Mouse (Mus musculus): Measurements from ENCODE around the gene C1qtnf6. TPM values are rescaled to one million over a fixed set of nuclear protein-coding genes. Genes with fewer than 3 reads are reported as not detected.

The C1qtnf6 gene
- polyA plus RNA-seq, 1 experiment from 2014 or later: 8.5 TPM

- H3K4me1 ChIP-seq (replicated peaks): peaks cover 9% of the 10 kb centered on the region
- ATAC-seq (ENCODE audit: low read depth): no peak
These were observed 21.8 kb downstream of the C1qtnf6 start for GRCm38 (mm10) chr15:78509297-78509899.

DNA sequence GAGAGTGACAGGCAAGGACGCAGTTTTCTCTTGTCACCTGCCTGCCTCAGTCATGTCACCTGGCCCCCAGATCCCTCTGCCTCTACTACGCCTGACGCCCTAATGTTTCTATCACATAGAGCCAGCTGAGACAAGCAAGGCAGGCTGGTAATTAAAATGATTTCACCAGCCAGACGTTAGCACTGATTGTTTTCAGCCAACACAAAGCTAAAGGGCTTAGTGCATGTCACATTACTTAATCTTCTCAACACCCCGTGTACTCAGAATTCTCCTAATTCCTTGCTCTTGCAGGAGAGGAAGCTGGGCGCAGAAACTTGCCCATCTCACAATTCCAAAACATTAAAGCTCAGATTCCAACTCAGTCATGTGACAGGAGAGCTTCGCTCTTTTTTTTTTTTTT is 22.8 kb downstream of the C1qtnf6 start:
- no peak overlapping the region for H3K4me2 ChIP-seq
- H3K9me3 ChIP-seq: no peaks in the 10 kb centered on the region
- H3K4me3 ChIP-seq: no peak overlapping the region
- H3K36me3 ChIP-seq: no peaks in the 10 kb centered on the region
- no peak overlapping the region for H3K27ac ChIP-seq (replicated peaks)
- H3K27me3 ChIP-seq: no peaks in the 10 kb centered on the region
- ATAC-seq (ENCODE audit: low read depth): no peak
- WGBS: 74% methylated on average over 7 of the region's 7 CpGs
- no peak overlapping the region for H3K9ac ChIP-seq
- peaks cover 9% of the 10 kb centered on the region for H3K4me1 ChIP-seq (replicated peaks)

More at GRCm38 (mm10) chr15:78509297-78509899, 21.8 kb downstream of the C1qtnf6 start:
- 0 out of 2 replicates have a peak overlapping the region, but pooled peaks have one; percentile 45 for H3K9ac ChIP-seq
- no peaks in the 10 kb centered on the region for H3K27me3 ChIP-seq
- H3K9me3 ChIP-seq: no peaks in the 10 kb centered on the region
- H3K36me3 ChIP-seq: no peaks in the 10 kb centered on the region
- WGBS: 47% methylated on average over 12 of the region's 12 CpGs
- H3K27ac ChIP-seq (replicated peaks): peak overlapping the region; percentile 33
- H3K4me2 ChIP-seq: peak overlapping the region; percentile 30; the same call in 1 of the 2 replicates
- no peak overlapping the region for H3K4me3 ChIP-seq

- Histone ChIP-seq H3K27me3 (no peaks in the 10 kb centered on the region), H3K9ac (no peak overlapping the region), H3K27ac (replicated peaks) (no peak overlapping the region), H3K4me3 (no peak overlapping the region), H3K4me2 (no peak overlapping the region), H3K9me3 (no peaks in the 10 kb centered on the region), H3K4me1 (replicated peaks) (peaks cover 9% of the 10 kb centered on the region), H3K36me3 (no peaks in the 10 kb centered on the region)
- ATAC-seq (ENCODE audit: low read depth): no peak
- WGBS: 85% methylated on average over 3 of the region's 3 CpGs
These were observed 25.7 kb downstream of the C1qtnf6 start for GRCm38 (mm10) chr15:78505541-78505940.

GRCm38 (mm10) chr15:78504816-78505215 is 26.4 kb downstream of the C1qtnf6 start:
- Histone ChIP-seq H3K4me3 (no peak overlapping the region), H3K27me3 (no peaks in the 10 kb centered on the region), H3K27ac (replicated peaks) (no peak overlapping the region), H3K9me3 (no peaks in the 10 kb centered on the region), H3K9ac (no peak overlapping the region), H3K4me1 (replicated peaks) (peaks cover 2% of the 10 kb centered on the region; the same call in 1 of the 2 replicates), H3K4me2 (no peak overlapping the region), H3K36me3 (no peaks in the 10 kb centered on the region)
- WGBS: 93% methylated on average over 5 of the region's 5 CpGs
- no peak for ATAC-seq (ENCODE audit: low read depth)

- 72% methylated on average over 1 of the region's 1 CpGs for WGBS
- no peak overlapping the region for H3K27ac ChIP-seq (replicated peaks)
- no peak overlapping the region for H3K4me2 ChIP-seq
- no peaks in the 10 kb centered on the region for H3K27me3 ChIP-seq
- no peak overlapping the region for H3K9ac ChIP-seq
- H3K36me3 ChIP-seq: no peaks in the 10 kb centered on the region
- H3K4me1 ChIP-seq (replicated peaks): no peaks in the 10 kb centered on the region
- no peak overlapping the region for H3K4me3 ChIP-seq
- no peak for ATAC-seq (ENCODE audit: low read depth)
- H3K9me3 ChIP-seq: no peaks in the 10 kb centered on the region
These were observed 27.2 kb downstream of the C1qtnf6 start for GRCm38 (mm10) chr15:78504013-78504412.

DNA sequence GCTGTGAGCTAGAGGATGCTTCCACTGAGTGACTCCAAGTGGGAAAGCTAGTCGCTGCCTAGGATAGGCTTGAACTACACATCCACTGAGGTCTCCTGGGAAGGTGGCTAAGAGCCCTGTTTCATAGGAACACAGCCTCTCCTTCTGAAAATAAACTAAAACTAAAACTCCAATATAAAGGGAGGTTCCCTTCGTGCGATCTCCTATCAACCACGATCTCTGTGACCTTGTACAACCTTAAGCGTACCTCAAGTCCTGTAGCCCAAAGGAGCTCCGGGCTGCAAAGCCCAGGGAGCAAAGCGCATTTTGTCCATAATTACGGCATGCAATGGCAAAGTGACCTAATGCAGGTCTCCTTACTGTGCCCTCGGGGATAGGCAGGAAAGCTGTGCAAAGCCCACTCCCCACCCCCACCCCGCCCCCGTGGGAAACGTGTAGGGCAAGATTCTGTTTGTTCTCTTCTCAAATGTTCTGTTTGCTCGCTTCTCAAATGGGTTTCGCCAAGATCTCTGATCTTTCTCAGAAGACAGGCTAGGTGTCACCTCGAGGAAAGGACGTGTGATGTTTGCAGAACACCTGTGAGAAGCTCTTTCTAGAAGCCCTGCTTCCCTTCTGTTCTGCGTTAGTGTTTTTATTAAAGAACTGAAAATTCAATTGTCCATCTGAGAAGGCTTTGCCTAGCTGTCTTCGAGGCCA is 28.6 kb downstream of the C1qtnf6 start:
- no peaks in the 10 kb centered on the region for H3K4me1 ChIP-seq (replicated peaks)
- H3K27me3 ChIP-seq: no peaks in the 10 kb centered on the region
- ATAC-seq (ENCODE audit: low read depth): no peak
- H3K9ac ChIP-seq: no peak overlapping the region
- no peak overlapping the region for H3K4me3 ChIP-seq
- H3K9me3 ChIP-seq: no peaks in the 10 kb centered on the region
- H3K4me2 ChIP-seq: no peak overlapping the region
- H3K27ac ChIP-seq (replicated peaks): no peak overlapping the region
- WGBS: 88% methylated on average over 18 of the region's 18 CpGs
- H3K36me3 ChIP-seq: no peaks in the 10 kb centered on the region

- Histone ChIP-seq H3K27ac (replicated peaks) (no peak within 1 kb of the TSS), H3K27me3 (no peaks in the 10 kb centered on the region), H3K9ac (no peak within 1 kb of the TSS), H3K4me1 (replicated peaks) (no peaks in the 10 kb centered on the region), H3K4me2 (no peak within 1 kb of the TSS), H3K4me3 (no peak within 1 kb of the TSS), H3K9me3 (no peaks in the 10 kb centered on the region), H3K36me3 (no peaks in the 10 kb centered on the region)
- ATAC-seq (ENCODE audit: low read depth): no peak
- WGBS: 89% methylated on average over 11 of the region's 11 CpGs
These were observed 36.2 kb downstream of the C1qtnf6 start, which contains the start of gene Il2rb for GRCm38 (mm10) chr15:78494968-78495406. TSS of gene Il2rb (minus strand) at chr15:78495271.

- H3K4me3 ChIP-seq: no peak overlapping the region
- no peaks in the 10 kb centered on the region for H3K4me1 ChIP-seq (replicated peaks)
- H3K9ac ChIP-seq: no peak overlapping the region
- H3K36me3 ChIP-seq: no peaks in the 10 kb centered on the region
- H3K27me3 ChIP-seq: no peaks in the 10 kb centered on the region
- no peaks in the 10 kb centered on the region for H3K9me3 ChIP-seq
- H3K27ac ChIP-seq (replicated peaks): no peak overlapping the region
- WGBS: 79% methylated on average over 10 of the region's 10 CpGs
- H3K4me2 ChIP-seq: no peak overlapping the region
- ATAC-seq (ENCODE audit: low read depth): no peak
These were observed 37.7 kb downstream of the C1qtnf6 start for GRCm38 (mm10) chr15:78493401-78494010.

DNA sequence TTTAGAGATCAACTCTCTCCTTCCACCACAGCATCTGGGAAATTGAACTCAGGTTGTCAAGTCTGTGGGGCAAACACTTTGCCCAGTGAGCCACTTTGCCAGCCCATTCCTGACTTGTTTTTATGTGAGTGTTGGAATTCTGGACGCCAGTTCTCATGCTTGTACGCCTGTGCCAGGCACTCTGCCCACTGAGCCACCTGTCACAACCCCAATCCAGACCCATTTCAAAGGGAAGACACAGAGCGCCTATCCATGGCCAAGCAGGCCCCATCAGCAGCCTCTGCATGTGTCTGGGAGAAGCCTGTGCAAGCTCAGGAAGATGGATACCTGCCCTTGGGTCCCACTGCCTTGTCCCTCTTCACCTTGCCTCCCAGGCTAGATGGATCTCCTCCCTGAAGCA is 39.9 kb downstream of the C1qtnf6 start:
- no peaks in the 10 kb centered on the region for H3K9me3 ChIP-seq
- H3K4me2 ChIP-seq: no peak overlapping the region
- H3K36me3 ChIP-seq: no peaks in the 10 kb centered on the region
- no peaks in the 10 kb centered on the region for H3K27me3 ChIP-seq
- no peak overlapping the region for H3K9ac ChIP-seq
- no peaks in the 10 kb centered on the region for H3K4me1 ChIP-seq (replicated peaks)
- no peak overlapping the region for H3K4me3 ChIP-seq
- H3K27ac ChIP-seq (replicated peaks): no peak overlapping the region
- no peak for ATAC-seq (ENCODE audit: low read depth)
- 72% methylated on average over 3 of the region's 3 CpGs for WGBS

- H3K36me3 ChIP-seq: no peaks in the 10 kb centered on the region
- no peak overlapping the region for H3K9ac ChIP-seq
- H3K27me3 ChIP-seq: no peaks in the 10 kb centered on the region
- WGBS: 86% methylated on average over 8 of the region's 8 CpGs
- H3K27ac ChIP-seq (replicated peaks): no peak overlapping the region
- no peaks in the 10 kb centered on the region for H3K4me1 ChIP-seq (replicated peaks)
- no peak overlapping the region for H3K4me2 ChIP-seq
- no peak overlapping the region for H3K4me3 ChIP-seq
- ATAC-seq (ENCODE audit: low read depth): no peak
- H3K9me3 ChIP-seq: no peaks in the 10 kb centered on the region
These were observed 41.3 kb downstream of the C1qtnf6 start for GRCm38 (mm10) chr15:78489906-78490305.

DNA sequence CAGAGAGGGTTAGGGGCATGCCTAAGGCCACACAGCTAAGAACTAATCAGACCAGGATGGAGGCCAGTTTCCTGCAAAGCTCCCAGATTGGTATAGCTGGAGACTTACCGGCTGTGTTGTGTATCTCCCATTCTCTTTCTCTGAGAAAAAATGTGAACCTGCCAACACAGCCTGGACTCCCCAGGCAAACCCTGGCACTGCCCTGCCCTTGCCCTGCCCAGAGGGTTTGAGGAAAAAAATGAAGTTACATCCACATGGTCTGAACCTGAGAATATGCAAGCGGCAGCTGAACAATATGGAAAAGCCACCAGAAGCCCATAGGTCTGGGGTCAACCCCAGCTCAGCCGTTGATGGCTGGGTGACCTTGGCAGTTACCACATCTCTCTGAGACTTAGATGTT is 42.0 kb downstream of the C1qtnf6 start:
- Histone ChIP-seq H3K9ac (no peak overlapping the region), H3K27me3 (no peaks in the 10 kb centered on the region), H3K27ac (replicated peaks) (no peak overlapping the region), H3K4me3 (no peak overlapping the region), H3K4me1 (replicated peaks) (no peaks in the 10 kb centered on the region), H3K36me3 (no peaks in the 10 kb centered on the region), H3K4me2 (no peak overlapping the region), H3K9me3 (no peaks in the 10 kb centered on the region)
- 88% methylated on average over 3 of the region's 3 CpGs for WGBS
- no peak for ATAC-seq (ENCODE audit: low read depth)

DNA sequence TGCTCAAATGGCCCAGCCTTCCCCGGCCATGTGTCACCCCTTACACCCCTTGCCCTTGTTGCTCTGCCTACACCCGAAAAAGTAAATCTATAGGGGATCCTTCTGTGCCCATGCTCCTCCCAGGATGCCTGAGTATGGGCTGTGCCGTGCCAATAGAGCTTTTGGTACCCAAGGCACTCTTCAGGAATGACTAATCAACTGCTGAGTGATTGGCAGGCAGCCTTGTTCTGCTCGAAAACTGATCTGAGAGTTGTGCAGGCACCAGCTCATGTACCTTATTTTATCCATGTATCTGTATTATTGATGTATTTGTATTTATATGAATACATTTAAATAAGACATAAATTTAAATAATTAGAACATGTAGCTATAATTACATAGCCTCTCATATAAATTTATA is 44.1 kb downstream of the C1qtnf6 start:
- Histone ChIP-seq H3K4me2 (no peak overlapping the region), H3K27ac (replicated peaks) (no peak overlapping the region), H3K4me3 (no peak overlapping the region), H3K27me3 (no peaks in the 10 kb centered on the region), H3K9me3 (no peaks in the 10 kb centered on the region), H3K9ac (no peak overlapping the region), H3K4me1 (replicated peaks) (no peaks in the 10 kb centered on the region), H3K36me3 (no peaks in the 10 kb centered on the region)
- ATAC-seq (ENCODE audit: low read depth): no peak
- WGBS: 71% methylated on average over 4 of the region's 4 CpGs
